Mouse (Mus musculus) lung, adult 2 months (tissue): ENCODE measurements around the gene Kcnj6.

Source experiments
- CTCF ChIP-seq: fragments of 200-500 bp; IDR thresholded peaks from 2 replicates; pipeline ENCODE4 v1.5.1; 2011; ENCODE audit warnings: mild to moderate bottlenecking, low read length, control low read depth; ENCODE audit not compliant: insufficient read depth
- POLR2A ChIP-seq: fragments of 200-500 bp; IDR thresholded peaks from 2 replicates; pipeline ENCODE4 v1.6.1; 2011; ENCODE audit warnings: low read depth, mild to moderate bottlenecking, control low read depth, low read length, borderline replicate concordance; ENCODE audit errors: extremely low read depth

GRCm38 (mm10) chr16:94865101-94865500, 132.4 kb downstream of the Kcnj6 start:
- TF ChIP-seq CTCF = no peak
- no peak for TF ChIP-seq POLR2A
